Mouse (Mus musculus) stomach, postnatal 0 days (tissue): ENCODE measurements around the gene Pex6.

Experiments
- CTCF ChIP-seq: IDR thresholded peaks from 2 replicates; pipeline ENCODE4 v1.5.1; 2016; ENCODE audit warnings: antibody characterized with exemption, low read depth, mild to moderate bottlenecking, moderate library complexity
- EP300 ChIP-seq: optimal IDR thresholded peaks from 2 replicates; pipeline ENCODE3; 2016; ENCODE audit warnings: antibody characterized with exemption

DNA sequence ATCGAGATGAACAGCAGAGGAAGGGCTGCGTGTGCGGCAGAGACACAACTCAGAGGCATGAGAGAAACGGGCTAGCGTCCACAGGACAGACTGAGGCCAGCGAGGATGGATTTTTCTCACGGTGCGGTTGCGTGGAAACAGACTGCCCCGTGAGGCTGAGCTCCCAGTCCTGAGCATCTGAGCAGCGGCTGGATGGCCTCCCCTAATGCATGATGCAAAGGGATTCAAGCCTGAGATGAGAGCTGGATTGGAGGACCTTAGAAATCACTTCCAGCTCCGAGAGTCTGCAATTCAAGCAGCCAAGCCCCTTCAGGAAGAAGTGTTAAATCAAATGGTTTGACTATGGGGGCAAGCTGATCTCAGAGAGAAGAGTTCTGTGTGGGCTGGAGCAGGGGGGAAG is 9.8 kb upstream of the Pex6 start:
- TF ChIP-seq EP300: no peak
- TF ChIP-seq CTCF: no peak
